Mouse (Mus musculus) midbrain, embryonic 10.5 days (tissue): Measurements from ENCODE around the gene Exoc2. TPM values are rescaled to one million over a fixed set of nuclear protein-coding genes. Genes with fewer than 3 reads are reported as not detected.

Experiments used
- DNase-seq: peaks from one replicate; pipeline ENCODE4 v3.0.0-alpha.2; 2017; ENCODE audit warnings: low spot score
- H3K27ac ChIP-seq: fragments of 300-500 bp; sonication (generic); replicated peaks from 2 replicates; pipeline ENCODE4 v1.5.1; 2016; ENCODE audit warnings: mild to moderate bottlenecking
- H3K27me3 ChIP-seq: fragments of 300-500 bp; sonication (generic); 2 replicates; pipeline ENCODE4 v1.6.1; 2016; ENCODE audit warnings: low read depth, mild to moderate bottlenecking; ENCODE audit not compliant: poor library complexity, severe bottlenecking
- H3K36me3 ChIP-seq: fragments of 300-500 bp; sonication (generic); 2 replicates; pipeline ENCODE4 v1.6.1; 2016; ENCODE audit warnings: mild to moderate bottlenecking, moderate library complexity
- H3K4me1 ChIP-seq: fragments of 300-500 bp; sonication (generic); 2 replicates; pipeline ENCODE4 v1.6.1; 2016
- H3K4me3 ChIP-seq: fragments of 300-500 bp; sonication (generic); 2 replicates; pipeline ENCODE4 v1.5.1; 2016; ENCODE audit warnings: mild to moderate bottlenecking, moderate library complexity
- H3K9me3 ChIP-seq: fragments of 300-500 bp; sonication (generic); replicated peaks from 2 replicates; pipeline ENCODE4 v1.6.1; 2016; ENCODE audit warnings: mild to moderate bottlenecking
- WGBS: fragments of 180-500 bp; shearing (Covaris S2); methylation state at CpG from one replicate; pipeline ENCODE4 v1.1.7; 2016; 5-methylcytosine and 5-hydroxymethylcytosine counted together
- polyA plus RNA-seq: library from polyadenylated mRNA; unstranded; fragments of >200 nt; fragmentation: Nextera tagmentation; extraction: Ambion mirVana; gene quantifications from 2 replicates; pipeline ENCODE4 v1.2.1, GENCODE M21; 2016

The Exoc2 gene
- polyA plus RNA-seq, 1 experiment from 2014 or later = 36.2 TPM

DNA sequence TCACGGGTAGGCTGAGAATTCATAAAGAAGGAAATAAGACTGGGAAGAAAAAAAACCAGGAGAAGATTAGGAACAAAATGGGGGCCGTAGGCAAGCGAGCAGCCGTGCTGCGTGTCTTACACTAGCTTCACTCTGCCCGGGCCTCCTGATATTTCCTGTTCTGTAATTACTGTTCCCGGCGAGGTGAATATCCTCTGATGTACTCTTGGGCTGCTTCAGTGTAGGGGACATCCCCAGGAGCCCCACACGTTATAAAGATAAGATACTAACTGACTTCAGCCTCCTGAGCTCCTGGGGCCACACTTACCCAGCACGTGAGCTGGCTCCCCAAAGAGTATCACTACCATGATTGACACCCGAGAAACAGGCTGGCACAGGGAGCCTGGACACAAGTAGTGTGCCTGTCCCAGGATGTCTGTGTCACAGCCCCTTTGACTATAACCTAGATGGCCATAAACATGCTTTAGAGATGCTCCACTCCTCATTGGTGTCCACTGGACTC is 196.2 kb downstream of the Exoc2 start:
- Histone ChIP-seq H3K4me1 (peaks cover 8% of the 10 kb centered on the region; the same call in 1 of the 2 replicates), H3K27ac (no peak overlapping the region), H3K9me3 (no peaks in the 10 kb centered on the region), H3K4me3 (no peak overlapping the region), H3K27me3 (no peaks in the 10 kb centered on the region), H3K36me3 (no peaks in the 10 kb centered on the region)
- 83% methylated on average over 11 of the region's 11 CpGs for WGBS
- no peak for DNase-seq

DNA sequence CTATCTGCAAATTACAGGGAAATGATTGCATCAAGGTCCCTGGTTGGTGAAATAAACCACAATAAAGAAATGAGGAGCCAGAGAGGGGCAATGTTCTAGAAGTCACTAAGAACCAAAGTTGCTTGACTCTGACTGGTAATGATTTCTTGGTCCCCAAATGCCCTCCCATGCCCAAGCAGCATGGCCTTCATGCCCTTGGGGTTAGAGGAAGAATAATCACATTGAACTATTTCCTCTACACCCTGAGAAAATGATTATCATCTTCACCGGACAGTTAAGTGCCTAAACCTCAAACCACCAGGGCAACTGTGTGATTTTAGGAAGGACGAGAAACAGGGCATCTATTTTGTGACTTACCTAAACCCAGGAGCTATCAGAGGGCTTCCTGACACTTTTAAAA is 197.9 kb downstream of the Exoc2 start:
- no peaks in the 10 kb centered on the region for H3K4me1 ChIP-seq
- no peaks in the 10 kb centered on the region for H3K27me3 ChIP-seq
- H3K9me3 ChIP-seq = no peaks in the 10 kb centered on the region
- H3K36me3 ChIP-seq = no peaks in the 10 kb centered on the region
- WGBS = 88% methylated on average over 2 of the region's 2 CpGs
- no peak overlapping the region for H3K27ac ChIP-seq
- no peak overlapping the region for H3K4me3 ChIP-seq
- no peak for DNase-seq

DNA sequence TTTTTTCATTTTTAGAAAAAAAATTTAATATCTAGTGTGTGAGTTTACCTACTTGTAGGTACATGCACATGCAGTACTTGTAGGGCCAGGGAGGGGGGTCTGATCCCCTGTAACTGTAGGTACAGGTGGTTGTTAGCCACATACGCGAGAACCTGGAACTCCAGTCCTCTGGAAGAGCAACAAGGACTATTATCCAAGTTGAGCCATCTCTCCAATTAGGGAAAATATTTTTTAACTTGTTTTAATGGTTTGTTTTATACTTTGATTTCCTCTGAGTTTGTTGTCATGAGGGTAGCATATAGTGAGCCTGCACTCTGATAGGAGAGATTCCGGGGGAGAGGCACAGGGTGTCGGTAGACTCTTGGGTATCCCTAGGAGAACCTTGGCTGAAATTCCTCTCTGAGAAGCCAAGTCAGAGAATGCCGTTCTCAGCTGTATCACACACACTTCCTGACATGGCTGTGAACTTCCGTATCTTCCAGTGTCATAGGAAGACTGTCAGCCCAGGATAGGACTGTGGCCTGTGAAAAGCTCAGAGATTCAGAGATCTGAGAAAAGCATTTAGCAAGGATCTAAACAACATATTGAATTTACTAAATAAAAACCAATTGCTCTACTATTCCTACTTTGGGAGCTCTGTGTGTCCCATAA is 206.3 kb downstream of the Exoc2 start:
- Histone ChIP-seq H3K4me3 (no peak overlapping the region), H3K27ac (no peak overlapping the region), H3K36me3 (no peaks in the 10 kb centered on the region), H3K4me1 (no peaks in the 10 kb centered on the region), H3K27me3 (no peaks in the 10 kb centered on the region), H3K9me3 (no peaks in the 10 kb centered on the region)
- WGBS = 92% methylated on average over 6 of the region's 6 CpGs
- DNase-seq = no peak

- Histone ChIP-seq H3K9me3 (no peaks in the 10 kb centered on the region), H3K27ac (no peak overlapping the region), H3K36me3 (no peaks in the 10 kb centered on the region), H3K27me3 (no peaks in the 10 kb centered on the region), H3K4me3 (no peak overlapping the region), H3K4me1 (no peaks in the 10 kb centered on the region)
- 86% methylated on average over 5 of the region's 5 CpGs for WGBS
- DNase-seq = no peak
Measured at GRCm38 (mm10) chr13:30766636-30767476, 207.0 kb downstream of the Exoc2 start.

DNA sequence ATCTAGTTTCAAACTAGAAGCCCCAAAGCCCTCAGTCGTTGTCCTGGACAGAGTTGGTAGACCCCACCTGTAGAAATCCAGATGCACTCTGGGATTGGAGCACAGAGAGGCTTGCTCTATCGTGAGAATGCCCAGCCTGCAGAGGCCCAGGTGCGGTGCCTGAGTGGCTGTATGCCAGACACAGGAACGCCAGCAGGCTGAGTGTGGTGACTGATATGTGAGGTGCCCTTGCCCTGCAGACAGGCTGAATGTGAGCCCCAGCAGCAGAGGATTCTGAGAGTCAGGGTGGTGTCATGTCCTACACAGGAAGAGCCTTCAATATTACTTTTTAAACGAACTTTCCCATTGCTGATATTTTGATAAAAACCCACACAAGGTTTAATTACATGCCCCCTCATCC is 208.0 kb downstream of the Exoc2 start:
- Histone ChIP-seq H3K27me3 (no peaks in the 10 kb centered on the region), H3K4me3 (no peak overlapping the region), H3K27ac (no peak overlapping the region), H3K9me3 (no peaks in the 10 kb centered on the region), H3K36me3 (no peaks in the 10 kb centered on the region), H3K4me1 (no peaks in the 10 kb centered on the region)
- DNase-seq = no peak
- 85% methylated on average over 5 of the region's 5 CpGs for WGBS

DNA sequence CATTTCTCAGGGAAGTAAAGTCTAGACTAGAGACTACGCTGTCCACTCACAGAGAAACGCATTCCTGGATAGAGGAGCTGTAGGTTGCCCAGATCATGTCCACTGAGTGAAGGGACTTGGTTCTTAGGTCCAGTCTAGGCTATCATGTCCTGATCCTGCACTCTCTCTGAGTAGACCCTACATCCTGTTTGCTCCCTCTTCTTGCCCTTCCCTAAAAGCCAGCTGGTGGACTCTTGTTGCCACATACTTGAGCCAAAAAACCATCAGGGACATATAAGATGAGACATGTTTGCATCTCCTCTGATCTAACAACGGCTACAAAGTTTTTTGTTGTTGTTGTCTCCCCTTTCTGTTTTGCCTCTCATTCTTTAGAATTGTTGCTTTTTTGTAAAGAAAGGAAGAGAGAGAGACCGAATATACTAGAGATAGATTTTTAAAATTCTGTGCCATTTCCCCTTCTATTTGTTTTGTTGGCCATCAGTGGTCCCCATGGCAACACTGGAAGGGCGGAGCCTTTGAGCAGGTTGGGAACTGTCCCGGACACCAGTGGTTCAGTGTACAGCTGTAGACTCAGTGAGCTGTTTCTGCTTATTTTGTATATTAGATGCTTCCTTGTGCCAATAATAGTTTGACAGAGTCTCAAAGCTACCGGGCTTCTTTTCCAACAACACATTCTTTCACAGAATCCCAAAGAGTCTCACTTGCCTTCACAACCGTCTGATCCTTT is 209.7 kb downstream of the Exoc2 start:
- Histone ChIP-seq H3K9me3 (no peaks in the 10 kb centered on the region), H3K27ac (no peak overlapping the region), H3K4me1 (no peaks in the 10 kb centered on the region), H3K4me3 (no peak overlapping the region), H3K27me3 (no peaks in the 10 kb centered on the region), H3K36me3 (no peaks in the 10 kb centered on the region)
- no peak for DNase-seq
- 82% methylated on average over 8 of the region's 8 CpGs for WGBS

Other genes with a start within 250 kb of the Exoc2 start
- gene Irf4, start 224.9 kb downstream of the Exoc2 start, polyA plus RNA-seq = 0.04 TPM in 1 of 2 replicates, not detected in the other
- gene Hus1b, start 26.3 kb downstream of the Exoc2 start, polyA plus RNA-seq = 0.10 TPM in 1 of 2 replicates, not detected in the other
- gene Gm5447, start 111 bp upstream of the Exoc2 start, polyA plus RNA-seq = 0.10 and 0.29 TPM in 2 replicates